Mouse (Mus musculus): Measurements from ENCODE around the gene AC141477.1. TPM values are rescaled to one million over a fixed set of nuclear protein-coding genes. Genes with fewer than 3 reads are reported as not detected.

Gene AC141477.1
- 1.6 TPM in 1 of 2 replicates, not detected in the other for polyA plus RNA-seq (2015; fragmentation: Nextera tagmentation; extraction: Ambion mirVana)

- 96% methylated on average over 17 of the region's 17 CpGs for WGBS
- H3K4me3 ChIP-seq = peak within 1 kb of the TSS; percentile 88; the same call in 1 of the 2 replicates
- H3K4me1 ChIP-seq = peaks cover 21% of the 10 kb centered on the region
- 0 out of 2 replicates have a peak within 1 kb of the TSS, but pooled peaks have one; percentile 78 for H3K4me2 ChIP-seq (replicated peaks)
- ATAC-seq (replicated peaks) = no peak
- no peak within 1 kb of the TSS for H3K27ac ChIP-seq (replicated peaks)
- peaks cover 30% of the 10 kb centered on the region for H3K36me3 ChIP-seq
- H3K27me3 ChIP-seq = no peaks in the 10 kb centered on the region
- H3K9ac ChIP-seq (replicated peaks) = no peak within 1 kb of the TSS
- H3K9me3 ChIP-seq = no peaks in the 10 kb centered on the region
Measured at GRCm38 (mm10) chr10:76440281-76440680, at the start of gene AC141477.1. TSS of gene AC141477.1 (minus strand) at chr10:76440444.

- no peak overlapping the region for H3K9ac ChIP-seq (replicated peaks)
- 93% methylated on average over 15 of the region's 15 CpGs for WGBS
- H3K27me3 ChIP-seq = no peaks in the 10 kb centered on the region
- no peak for ATAC-seq (replicated peaks)
- H3K4me2 ChIP-seq (replicated peaks) = no peak overlapping the region
- H3K4me1 ChIP-seq = no peaks in the 10 kb centered on the region
- no peaks in the 10 kb centered on the region for H3K9me3 ChIP-seq
- no peak overlapping the region for H3K27ac ChIP-seq (replicated peaks)
- peaks cover 92% of the 10 kb centered on the region for H3K36me3 ChIP-seq
- H3K4me3 ChIP-seq = no peak overlapping the region
Measured at GRCm38 (mm10) chr10:76489205-76489604, 49.0 kb upstream of the AC141477.1 start.

GRCm38 (mm10) chr10:76488265-76488664 is 48.0 kb upstream of the AC141477.1 start:
- H3K27me3 ChIP-seq = no peaks in the 10 kb centered on the region
- 94% methylated on average over 8 of the region's 8 CpGs for WGBS
- no peaks in the 10 kb centered on the region for H3K4me1 ChIP-seq
- peaks cover 92% of the 10 kb centered on the region for H3K36me3 ChIP-seq
- H3K9me3 ChIP-seq = no peaks in the 10 kb centered on the region
- no peak overlapping the region for H3K4me3 ChIP-seq
- H3K9ac ChIP-seq (replicated peaks) = no peak overlapping the region
- H3K27ac ChIP-seq (replicated peaks) = no peak overlapping the region
- no peak for ATAC-seq (replicated peaks)
- H3K4me2 ChIP-seq (replicated peaks) = no peak overlapping the region

- H3K4me3 ChIP-seq = no peak overlapping the region
- H3K36me3 ChIP-seq = peaks cover 95% of the 10 kb centered on the region
- 99% methylated on average over 2 of the region's 2 CpGs for WGBS
- H3K27me3 ChIP-seq = no peaks in the 10 kb centered on the region
- no peaks in the 10 kb centered on the region for H3K9me3 ChIP-seq
- H3K27ac ChIP-seq (replicated peaks) = no peak overlapping the region
- H3K9ac ChIP-seq (replicated peaks) = no peak overlapping the region
- no peak for ATAC-seq (replicated peaks)
- H3K4me2 ChIP-seq (replicated peaks) = no peak overlapping the region
- H3K4me1 ChIP-seq = no peaks in the 10 kb centered on the region
Measured at GRCm38 (mm10) chr10:76486302-76486701, 46.1 kb upstream of the AC141477.1 start.

- WGBS = 97% methylated on average over 6 of the region's 6 CpGs
- no peak overlapping the region for H3K27ac ChIP-seq (replicated peaks)
- ATAC-seq (replicated peaks) = no peak
- H3K9me3 ChIP-seq = no peaks in the 10 kb centered on the region
- no peaks in the 10 kb centered on the region for H3K27me3 ChIP-seq
- no peak overlapping the region for H3K4me2 ChIP-seq (replicated peaks)
- H3K4me3 ChIP-seq = no peak overlapping the region
- no peak overlapping the region for H3K9ac ChIP-seq (replicated peaks)
- H3K36me3 ChIP-seq = peaks cover 95% of the 10 kb centered on the region
- H3K4me1 ChIP-seq = no peaks in the 10 kb centered on the region
Measured at GRCm38 (mm10) chr10:76481480-76481879, 41.2 kb upstream of the AC141477.1 start.

GRCm38 (mm10) chr10:76480851-76481250 is 40.6 kb upstream of the AC141477.1 start:
- H3K9ac ChIP-seq (replicated peaks) = no peak overlapping the region
- peaks cover 94% of the 10 kb centered on the region for H3K36me3 ChIP-seq
- H3K4me3 ChIP-seq = no peak overlapping the region
- ATAC-seq (replicated peaks) = no peak
- no peaks in the 10 kb centered on the region for H3K4me1 ChIP-seq
- H3K4me2 ChIP-seq (replicated peaks) = no peak overlapping the region
- no peaks in the 10 kb centered on the region for H3K27me3 ChIP-seq
- no peak overlapping the region for H3K27ac ChIP-seq (replicated peaks)
- no peaks in the 10 kb centered on the region for H3K9me3 ChIP-seq
- WGBS = 92% methylated on average over 13 of the region's 13 CpGs

- peaks cover 62% of the 10 kb centered on the region for H3K36me3 ChIP-seq
- 88% methylated on average over 5 of the region's 5 CpGs for WGBS
- ATAC-seq (replicated peaks) = no peak
Measured at GRCm38 (mm10) chr10:76473759-76474158, 33.5 kb upstream of the AC141477.1 start.

GRCm38 (mm10) chr10:76468203-76469162 is 28.2 kb upstream of the AC141477.1 start, which contains the start of the genes Mcm3ap and Ybey:
TSS of gene Mcm3ap (plus strand) at chr10:76468927.
TSS of gene Ybey (minus strand) at chr10:76469114.
- Histone ChIP-seq H3K4me2 (replicated peaks) (peak within 1 kb of the TSS; percentile 58), H3K27ac (replicated peaks) (peak within 1 kb of the TSS; percentile 87), H3K4me1 (peaks cover 28% of the 10 kb centered on the region), H3K9me3 (no peaks in the 10 kb centered on the region), H3K27me3 (no peaks in the 10 kb centered on the region), H3K36me3 (peaks cover 30% of the 10 kb centered on the region), H3K9ac (replicated peaks) (peak within 1 kb of the TSS; percentile 86), H3K4me3 (peak within 1 kb of the TSS; percentile 69)
- WGBS = 1% methylated on average over 55 of the region's 55 CpGs
- ATAC-seq (replicated peaks) = peak; percentile 99

More at GRCm38 (mm10) chr10:76473759-76474158, 33.5 kb upstream of the AC141477.1 start:
- Histone ChIP-seq H3K4me3 (no peak overlapping the region), H3K9me3 (no peaks in the 10 kb centered on the region), H3K9ac (replicated peaks) (0 out of 2 replicates have a peak overlapping the region, but pooled peaks have one; percentile 12), H3K27ac (replicated peaks) (no peak overlapping the region), H3K4me2 (replicated peaks) (no peak overlapping the region), H3K27me3 (no peaks in the 10 kb centered on the region), H3K4me1 (peaks cover 27% of the 10 kb centered on the region)

GRCm38 (mm10) chr10:76462721-76463120 is 22.5 kb upstream of the AC141477.1 start:
- Histone ChIP-seq H3K27me3 (no peaks in the 10 kb centered on the region), H3K4me2 (replicated peaks) (no peak overlapping the region), H3K36me3 (0 out of 2 replicates have a peak, but pooled peaks cover 2% of the 10 kb centered on the region), H3K9me3 (no peaks in the 10 kb centered on the region), H3K4me1 (peaks cover 3% of the 10 kb centered on the region; the same call in 1 of the 2 replicates), H3K9ac (replicated peaks) (no peak overlapping the region), H3K27ac (replicated peaks) (no peak overlapping the region), H3K4me3 (no peak overlapping the region)
- no peak for ATAC-seq (replicated peaks)
- 85% methylated on average over 6 of the region's 6 CpGs for WGBS

- no peaks in the 10 kb centered on the region for H3K27me3 ChIP-seq
- no peak overlapping the region for H3K27ac ChIP-seq (replicated peaks)
- no peak overlapping the region for H3K4me2 ChIP-seq (replicated peaks)
- no peak for ATAC-seq (replicated peaks)
- H3K9me3 ChIP-seq = no peaks in the 10 kb centered on the region
- H3K9ac ChIP-seq (replicated peaks) = no peak overlapping the region
- 0 out of 2 replicates have a peak, but pooled peaks cover 2% of the 10 kb centered on the region for H3K36me3 ChIP-seq
- 90% methylated on average over 7 of the region's 7 CpGs for WGBS
- H3K4me3 ChIP-seq = no peak overlapping the region
- no peaks in the 10 kb centered on the region for H3K4me1 ChIP-seq
Measured at GRCm38 (mm10) chr10:76462312-76462711, 22.1 kb upstream of the AC141477.1 start.

GRCm38 (mm10) chr10:76461255-76461654 is 21.0 kb upstream of the AC141477.1 start:
- Histone ChIP-seq H3K9me3 (no peaks in the 10 kb centered on the region), H3K4me2 (replicated peaks) (no peak overlapping the region), H3K36me3 (0 out of 2 replicates have a peak, but pooled peaks cover 2% of the 10 kb centered on the region), H3K9ac (replicated peaks) (no peak overlapping the region), H3K4me3 (no peak overlapping the region), H3K27me3 (no peaks in the 10 kb centered on the region), H3K4me1 (no peaks in the 10 kb centered on the region), H3K27ac (replicated peaks) (no peak overlapping the region)
- no peak for ATAC-seq (replicated peaks)
- WGBS = 77% methylated on average over 1 of the region's 1 CpGs

- no peaks in the 10 kb centered on the region for H3K4me1 ChIP-seq
- no peak overlapping the region for H3K4me3 ChIP-seq
- no peaks in the 10 kb centered on the region for H3K9me3 ChIP-seq
- 0 out of 2 replicates have a peak, but pooled peaks have one; percentile 13 for ATAC-seq (replicated peaks)
- whole genome bisulfite sequencing = 58% methylated on average over 5 of the region's 5 CpGs
- H3K4me2 ChIP-seq (replicated peaks) = no peak overlapping the region
- no peak overlapping the region for H3K27ac ChIP-seq (replicated peaks)
- no peaks in the 10 kb centered on the region for H3K36me3 ChIP-seq
- H3K27me3 ChIP-seq = no peaks in the 10 kb centered on the region
- no peak overlapping the region for H3K9ac ChIP-seq (replicated peaks)
Measured at GRCm38 (mm10) chr10:76455289-76455688, 15.0 kb upstream of the AC141477.1 start.
